Mouse (Mus musculus): ENCODE measurements around the gene H2-K1.

- no peak for TF ChIP-seq CTCF (IDR thresholded peaks at IDR 0.05; ENCODE audit: control insufficient read depth, insufficient read depth, insufficient replicate concordance, low read depth, low read length)
- no peak for TF ChIP-seq POLR2A (IDR thresholded peaks at IDR 0.05; ENCODE audit: control insufficient read depth, low read depth, low read length)
These were observed 5.2 kb downstream of the H2-K1 start for GRCm38 (mm10) chr17:33994959-33995358.
